Mouse (Mus musculus) liver, adult 10 weeks (tissue): ENCODE data around the gene Il11ra1. TPM values are rescaled to one million over a fixed set of nuclear protein-coding genes. Genes with fewer than 3 reads are reported as not detected.

Experiments
- polyA plus RNA-seq: library from polyadenylated mRNA; stranded (reverse); fragments of 350-450 nt; fragmentation: Illumina TruSeq; extraction: RNeasy Lipid Tissue Mini Kit (QIAGEN cat#74804); gene quantifications from one replicate; pipeline ENCODE4 v1.2.3, GENCODE M21; 2014; ENCODE audit warnings: low read depth, low replicate concordance

Il11ra1 gene
- 22.8 TPM for polyA plus RNA-seq

DNA sequence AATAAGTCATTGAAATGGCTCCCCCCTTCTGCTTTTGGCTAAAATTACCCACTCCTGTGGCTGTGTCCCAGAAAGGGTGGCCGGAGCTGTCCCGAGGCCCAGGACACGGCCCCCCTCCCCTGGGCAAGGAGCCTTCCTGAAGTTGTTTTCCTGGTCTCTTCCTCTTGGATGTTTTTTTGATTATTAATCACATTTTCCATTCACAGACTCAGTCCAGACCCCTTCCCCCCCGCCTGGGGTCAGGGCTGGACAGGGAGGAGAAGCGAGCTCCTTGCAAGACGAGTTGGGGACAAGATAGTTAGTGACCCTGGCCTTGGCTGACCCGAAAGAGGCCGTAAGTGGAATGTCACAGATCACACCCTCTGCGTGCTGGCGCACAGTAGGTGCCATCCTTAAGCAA lies at the start of gene Il11ra1:
Gene Il11ra1, plus strand, starts transcription at position 207 of the 400 bp plus-strand sequence.

GRCm38 (mm10) chr4:41696930-41697841 lies 2.6 kb upstream of the Il11ra1 start, which contains the start of gene Cntfr:
Gene Cntfr (minus strand): TSS chr4:41697089.

GRCm38 (mm10) chr4:41713197-41714067 lies 13.6 kb downstream of the Il11ra1 start, which contains the start of gene Rpp25l:
Gene Rpp25l (minus strand): TSS chr4:41713534.

DNA sequence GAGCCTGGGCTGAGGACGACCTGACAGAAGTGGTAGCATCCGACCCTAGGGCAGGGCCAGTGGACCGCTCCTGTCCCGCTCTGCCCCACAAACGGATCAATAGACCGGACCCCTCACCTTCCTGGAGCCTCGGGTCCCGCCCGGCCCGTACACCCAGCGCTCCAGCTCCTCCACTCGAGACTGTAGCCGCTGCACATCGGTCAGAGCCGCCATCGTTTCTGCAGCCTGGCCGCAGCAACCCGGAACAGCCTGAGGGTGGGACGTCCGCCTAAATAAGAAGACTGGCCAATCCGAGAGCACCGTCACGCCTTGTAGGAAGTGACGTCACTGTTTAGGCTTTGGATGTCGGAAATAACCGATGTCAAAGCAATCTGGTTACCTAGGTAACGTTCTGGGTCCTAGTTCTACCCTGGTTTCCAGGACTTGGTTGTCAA lies 23.1 kb downstream of the Il11ra1 start, which contains the start of gene Dctn3:
Gene Dctn3, minus strand, starts transcription at position 253 of the 434 bp plus-strand sequence.

GRCm38 (mm10) chr4:41731052-41731765 lies 31.4 kb downstream of the Il11ra1 start, which contains the start of gene Arid3c:
Gene Arid3c (minus strand): TSS chr4:41731142.

GRCm38 (mm10) chr4:41754797-41755337 lies 55.1 kb downstream of the Il11ra1 start, which contains the start of gene Galt:
Gene Galt (plus strand): TSS chr4:41755228.

DNA sequence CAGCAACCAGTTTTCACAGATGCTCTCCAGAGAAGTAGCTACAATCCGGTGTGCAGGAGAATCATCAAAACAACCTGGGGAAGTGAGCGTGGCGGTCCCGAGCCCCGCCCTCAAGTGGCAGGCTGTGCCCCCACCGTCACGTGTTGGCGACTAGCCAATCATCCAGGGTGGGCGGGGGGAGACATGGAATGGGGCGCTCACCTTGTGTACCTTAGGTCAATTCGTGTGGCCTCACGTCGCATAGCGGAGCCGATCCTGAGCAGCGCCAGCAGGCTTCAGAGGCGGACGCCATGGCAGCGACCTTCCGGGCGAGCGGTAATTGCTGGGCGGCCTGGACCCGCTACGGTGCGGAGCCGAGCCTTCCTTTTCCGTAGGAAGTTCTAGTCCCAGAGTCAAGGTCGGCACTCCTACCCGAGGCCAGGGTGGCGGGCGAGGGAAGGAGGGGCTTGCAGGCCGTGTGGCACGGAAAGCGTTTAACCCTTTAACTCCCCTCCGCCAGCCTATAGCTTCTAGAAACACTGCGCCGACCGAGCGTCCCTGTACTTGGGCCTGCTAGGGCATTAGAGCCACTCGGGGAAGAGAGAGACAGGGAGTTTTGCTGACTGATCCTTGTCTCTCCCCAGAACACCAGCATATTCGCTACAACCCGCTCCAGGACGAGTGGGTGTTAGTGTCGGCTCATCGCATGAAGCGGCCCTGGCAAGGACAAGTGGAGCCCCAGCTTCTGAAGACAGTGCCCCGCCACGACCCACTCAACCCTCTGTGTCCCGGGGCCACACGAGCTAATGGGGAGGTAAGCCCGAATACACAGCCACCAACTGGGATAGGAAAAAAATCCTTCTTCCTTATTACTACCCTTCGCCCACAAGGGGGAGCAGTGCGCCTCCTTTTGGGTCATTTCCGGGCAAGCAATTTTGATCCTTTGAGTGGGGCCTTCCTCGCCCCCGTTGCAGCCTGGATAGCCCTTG lies 55.8 kb downstream of the Il11ra1 start, which contains the start of gene Sigmar1:
Gene Sigmar1, minus strand, starts transcription at position 820 of the 968 bp plus-strand sequence.

GRCm38 (mm10) chr4:41774002-41774401 lies 74.2 kb downstream of the Il11ra1 start, which contains the start of gene Ccl27a:
Gene Ccl27a (minus strand): TSS chr4:41774247.

Other genes starting within 250 kb of the Il11ra1 start
- gene Kif24, start 235.1 kb upstream of the Il11ra1 start, polyA plus RNA-seq = 0.16 TPM
- gene Nudt2, start 234.8 kb upstream of the Il11ra1 start, polyA plus RNA-seq = 20.0 TPM
- 10.2 TPM for gene AI464131, start 196.9 kb upstream of the Il11ra1 start, polyA plus RNA-seq
- not detected for gene 1110017D15Rik, start 182.7 kb upstream of the Il11ra1 start, polyA plus RNA-seq
- 0.77 TPM for gene Fam219a, start 130.5 kb upstream of the Il11ra1 start, polyA plus RNA-seq
- gene Dnaic1, start 130.2 kb upstream of the Il11ra1 start, polyA plus RNA-seq = not detected
- gene Enho, start 59.7 kb upstream of the Il11ra1 start, polyA plus RNA-seq = 0.53 TPM
- gene Cntfr, start 2.9 kb upstream of the Il11ra1 start, polyA plus RNA-seq = not detected
- gene Rpp25l, start 13.5 kb downstream of the Il11ra1 start, polyA plus RNA-seq = 0.85 TPM
- gene Dctn3, start 23.2 kb downstream of the Il11ra1 start, polyA plus RNA-seq = 16.2 TPM
- not detected for gene Arid3c, start 31.2 kb downstream of the Il11ra1 start, polyA plus RNA-seq
- 6.9 TPM for gene Galt, start 55.2 kb downstream of the Il11ra1 start, polyA plus RNA-seq
- 109 TPM for gene Sigmar1, start 56.2 kb downstream of the Il11ra1 start, polyA plus RNA-seq
- 9.1 TPM for gene Ccl27a, start 74.3 kb downstream of the Il11ra1 start, polyA plus RNA-seq
- gene Gm21541, start 203.6 kb downstream of the Il11ra1 start, polyA plus RNA-seq = not detected
- 1.1 TPM for gene Gm20878, start 241.6 kb downstream of the Il11ra1 start, polyA plus RNA-seq